11 mouse cellular contexts compared by ENCODE assay signal in the genomic region with DNA sequence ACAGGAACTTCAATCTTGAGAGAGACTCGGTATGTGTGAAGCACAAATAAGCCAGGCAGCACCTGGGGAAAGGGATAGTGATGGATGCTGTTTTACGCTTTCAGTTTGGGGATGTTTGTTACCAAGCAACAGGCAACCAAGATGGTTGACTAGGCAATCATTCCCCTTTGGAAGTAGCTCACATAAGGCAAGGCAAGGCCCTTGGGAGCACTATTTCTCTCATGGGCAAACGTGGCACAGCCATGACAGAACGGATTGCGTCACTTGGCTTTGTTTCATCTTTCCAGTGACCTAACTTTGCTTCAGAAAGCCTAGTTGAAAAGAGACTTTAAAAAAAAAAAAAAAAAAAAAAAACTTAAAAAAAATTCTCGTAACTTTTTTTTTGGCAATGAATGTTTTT.
"Had no signal": no experiment of that assay in that cellular context is flagged by ENCODE, and none has a peak within 500 bp of the region (broad histone marks: within the 10 kb centered on the region; RNA-seq: fewer than 3 reads in every experiment).

No protein-coding gene starts in this region.

- DNase-seq: kidney, postnatal 10 days; kidney, postnatal 4 days; lung, adult 18-20 months; right cerebral cortex, postnatal 14 days; thymus, postnatal 36 days had no signal

- H3K9me3 ChIP-seq: limb, embryonic 10.5 days; midbrain, embryonic 12.5 days; neural tube, embryonic 13.5 days had no signal

- H3K9ac ChIP-seq: liver, embryonic 14.5 days; midbrain, embryonic 12.5 days; neural tube, embryonic 13.5 days had no signal

- H3K36me3 ChIP-seq: limb, embryonic 10.5 days; midbrain, embryonic 12.5 days; neural tube, embryonic 13.5 days had no signal

- ATAC-seq: midbrain, embryonic 16.5 days had no signal

- H3K27me3 ChIP-seq: midbrain, embryonic 12.5 days; neural tube, embryonic 13.5 days had no signal

- H3K4me2 ChIP-seq: midbrain, embryonic 12.5 days; neural tube, embryonic 13.5 days had no signal

- H3K4me1 ChIP-seq: limb, embryonic 10.5 days; midbrain, embryonic 12.5 days; neural tube, embryonic 13.5 days had no signal

- H3K27ac ChIP-seq: left cerebral cortex, adult 2 months; limb, embryonic 10.5 days; liver, embryonic 14.5 days; midbrain, embryonic 12.5 days; neural tube, embryonic 13.5 days had no signal

- H3K4me3 ChIP-seq: left cerebral cortex, adult 2 months; limb, embryonic 10.5 days; midbrain, embryonic 12.5 days; neural tube, embryonic 13.5 days had no signal
